Mouse (Mus musculus): Measurements from ENCODE around the gene Sntg2.

The Sntg2 gene

GRCm38 (mm10) chr12:30202763-30203162 lies 170.4 kb downstream of the Sntg2 start:
- no peak for DNase-seq (ENCODE audit: low read depth, low spot score)
- Histone ChIP-seq H3K27me3 (ENCODE audit: control insufficient read depth, insufficient read depth, low read length, poor library complexity, severe bottlenecking) (no peaks in the 10 kb centered on the region), H3K36me3 (ENCODE audit: control insufficient read depth, insufficient read depth, low read length, poor library complexity, severe bottlenecking) (no peaks in the 10 kb centered on the region)

GRCm38 (mm10) chr12:30201031-30201430 lies 172.1 kb downstream of the Sntg2 start:
- Histone ChIP-seq H3K27me3 (ENCODE audit: control insufficient read depth, insufficient read depth, low read length, poor library complexity, severe bottlenecking) (no peaks in the 10 kb centered on the region), H3K36me3 (ENCODE audit: control insufficient read depth, insufficient read depth, low read length, poor library complexity, severe bottlenecking) (no peaks in the 10 kb centered on the region)
- DNase-seq (ENCODE audit: low read depth, low spot score): no peak

- Histone ChIP-seq H3K36me3 (ENCODE audit: control insufficient read depth, insufficient read depth, low read length, poor library complexity, severe bottlenecking) (no peaks in the 10 kb centered on the region), H3K27me3 (ENCODE audit: control insufficient read depth, insufficient read depth, low read length, poor library complexity, severe bottlenecking) (no peaks in the 10 kb centered on the region)
- no peak for DNase-seq (ENCODE audit: low read depth, low spot score)
Measured at GRCm38 (mm10) chr12:30200621-30201020, 172.6 kb downstream of the Sntg2 start.

- Histone ChIP-seq H3K27me3 (ENCODE audit: control insufficient read depth, insufficient read depth, low read length, poor library complexity, severe bottlenecking) (no peaks in the 10 kb centered on the region), H3K36me3 (ENCODE audit: control insufficient read depth, insufficient read depth, low read length, poor library complexity, severe bottlenecking) (no peaks in the 10 kb centered on the region)
- DNase-seq (ENCODE audit: low read depth, low spot score): no peak
Measured at GRCm38 (mm10) chr12:30199735-30200134, 173.4 kb downstream of the Sntg2 start.

- DNase-seq (ENCODE audit: low read depth, low spot score): no peak
- H3K27me3 ChIP-seq (ENCODE audit: control insufficient read depth, insufficient read depth, low read length, poor library complexity, severe bottlenecking): no peaks in the 10 kb centered on the region
- H3K36me3 ChIP-seq (ENCODE audit: control insufficient read depth, insufficient read depth, low read length, poor library complexity, severe bottlenecking): no peaks in the 10 kb centered on the region
Measured at GRCm38 (mm10) chr12:30198250-30198649, 174.9 kb downstream of the Sntg2 start.

GRCm38 (mm10) chr12:30181721-30182120 lies 191.5 kb downstream of the Sntg2 start:
- no peak for DNase-seq (ENCODE audit: low read depth, low spot score)
- Histone ChIP-seq H3K36me3 (ENCODE audit: control insufficient read depth, insufficient read depth, low read length, poor library complexity, severe bottlenecking) (no peaks in the 10 kb centered on the region), H3K27me3 (ENCODE audit: control insufficient read depth, insufficient read depth, low read length, poor library complexity, severe bottlenecking) (no peaks in the 10 kb centered on the region)

- no peak for DNase-seq (ENCODE audit: low read depth, low spot score)
- no peaks in the 10 kb centered on the region for H3K36me3 ChIP-seq (ENCODE audit: control insufficient read depth, insufficient read depth, low read length, poor library complexity, severe bottlenecking)
- no peaks in the 10 kb centered on the region for H3K27me3 ChIP-seq (ENCODE audit: control insufficient read depth, insufficient read depth, low read length, poor library complexity, severe bottlenecking)
Measured at GRCm38 (mm10) chr12:30179623-30180022, 193.6 kb downstream of the Sntg2 start.

- no peaks in the 10 kb centered on the region for H3K27me3 ChIP-seq (ENCODE audit: control insufficient read depth, insufficient read depth, low read length, poor library complexity, severe bottlenecking)
- DNase-seq (ENCODE audit: low read depth, low spot score): no peak
Measured at GRCm38 (mm10) chr12:30177966-30178365, 195.2 kb downstream of the Sntg2 start.

GRCm38 (mm10) chr12:30177529-30177928 lies 195.6 kb downstream of the Sntg2 start:
- H3K36me3 ChIP-seq (ENCODE audit: control insufficient read depth, insufficient read depth, low read length, poor library complexity, severe bottlenecking): no peaks in the 10 kb centered on the region
- no peak for DNase-seq (ENCODE audit: low read depth, low spot score)
- no peaks in the 10 kb centered on the region for H3K27me3 ChIP-seq (ENCODE audit: control insufficient read depth, insufficient read depth, low read length, poor library complexity, severe bottlenecking)

More at GRCm38 (mm10) chr12:30177966-30178365, 195.2 kb downstream of the Sntg2 start:
- H3K36me3 ChIP-seq (ENCODE audit: control insufficient read depth, insufficient read depth, low read length, poor library complexity, severe bottlenecking): no peaks in the 10 kb centered on the region

- Histone ChIP-seq H3K36me3 (ENCODE audit: control insufficient read depth, insufficient read depth, low read length, poor library complexity, severe bottlenecking) (no peaks in the 10 kb centered on the region), H3K27me3 (ENCODE audit: control insufficient read depth, insufficient read depth, low read length, poor library complexity, severe bottlenecking) (no peaks in the 10 kb centered on the region)
- DNase-seq (ENCODE audit: low read depth, low spot score): no peak
Measured at GRCm38 (mm10) chr12:30168491-30168890, 204.7 kb downstream of the Sntg2 start.

- H3K36me3 ChIP-seq (ENCODE audit: control insufficient read depth, insufficient read depth, low read length, poor library complexity, severe bottlenecking): no peaks in the 10 kb centered on the region
- DNase-seq (ENCODE audit: low read depth, low spot score): no peak
- no peaks in the 10 kb centered on the region for H3K27me3 ChIP-seq (ENCODE audit: control insufficient read depth, insufficient read depth, low read length, poor library complexity, severe bottlenecking)
Measured at GRCm38 (mm10) chr12:30164538-30164937, 208.6 kb downstream of the Sntg2 start.

GRCm38 (mm10) chr12:30164005-30164404 lies 209.2 kb downstream of the Sntg2 start:
- H3K36me3 ChIP-seq (ENCODE audit: control insufficient read depth, insufficient read depth, low read length, poor library complexity, severe bottlenecking): no peaks in the 10 kb centered on the region
- DNase-seq (ENCODE audit: low read depth, low spot score): no peak

GRCm38 (mm10) chr12:30161731-30162406 lies 211.3 kb downstream of the Sntg2 start:
- no peak for DNase-seq (ENCODE audit: low read depth, low spot score)
- Histone ChIP-seq H3K36me3 (ENCODE audit: control insufficient read depth, insufficient read depth, low read length, poor library complexity, severe bottlenecking) (no peaks in the 10 kb centered on the region), H3K27me3 (ENCODE audit: control insufficient read depth, insufficient read depth, low read length, poor library complexity, severe bottlenecking) (no peaks in the 10 kb centered on the region)

More at GRCm38 (mm10) chr12:30164005-30164404, 209.2 kb downstream of the Sntg2 start:
- no peaks in the 10 kb centered on the region for H3K27me3 ChIP-seq (ENCODE audit: control insufficient read depth, insufficient read depth, low read length, poor library complexity, severe bottlenecking)

GRCm38 (mm10) chr12:30160475-30160874 lies 212.7 kb downstream of the Sntg2 start:
- no peak for DNase-seq (ENCODE audit: low read depth, low spot score)
- no peaks in the 10 kb centered on the region for H3K36me3 ChIP-seq (ENCODE audit: control insufficient read depth, insufficient read depth, low read length, poor library complexity, severe bottlenecking)
- H3K27me3 ChIP-seq (ENCODE audit: control insufficient read depth, insufficient read depth, low read length, poor library complexity, severe bottlenecking): no peaks in the 10 kb centered on the region

GRCm38 (mm10) chr12:30159788-30160187 lies 213.4 kb downstream of the Sntg2 start:
- H3K27me3 ChIP-seq (ENCODE audit: control insufficient read depth, insufficient read depth, low read length, poor library complexity, severe bottlenecking): no peaks in the 10 kb centered on the region
- H3K36me3 ChIP-seq (ENCODE audit: control insufficient read depth, insufficient read depth, low read length, poor library complexity, severe bottlenecking): no peaks in the 10 kb centered on the region
- no peak for DNase-seq (ENCODE audit: low read depth, low spot score)

All from splenic B cell, adult 2 months (primary cell).